Mouse (Mus musculus): Measurements from ENCODE around the gene Ksr1. TPM values are rescaled to one million over a fixed set of nuclear protein-coding genes. Genes with fewer than 3 reads are reported as not detected.

Gene Ksr1
- total RNA-seq, 2 experiments from 2014 or later, result 51.2 to 51.6 TPM

DNA sequence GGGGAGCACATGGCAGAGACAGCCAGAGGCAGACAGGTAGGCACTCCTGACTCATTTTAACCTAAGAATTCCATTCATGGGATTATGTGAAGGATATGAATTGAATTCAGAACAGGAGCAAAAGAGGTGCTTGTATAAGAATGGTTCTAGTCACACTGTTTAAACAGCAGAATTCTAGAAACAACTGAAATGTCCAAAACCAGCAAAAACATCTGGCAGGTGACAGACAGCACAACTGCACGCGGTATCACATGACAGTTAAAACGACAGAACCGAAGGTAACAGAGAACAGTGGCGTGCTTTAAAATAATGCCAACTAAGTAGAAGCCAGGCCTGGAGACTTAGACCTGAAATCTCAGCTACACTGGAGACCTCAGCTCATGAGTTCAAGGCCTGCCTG lies 13.2 kb downstream of the Ksr1 start:
- DNase-seq (ENCODE audit: extremely low spot score in 1 of 2, low spot score in 2 of 2), result no peak
- intact Hi-C loops (cut with DNase I), result no loop called here

DNA sequence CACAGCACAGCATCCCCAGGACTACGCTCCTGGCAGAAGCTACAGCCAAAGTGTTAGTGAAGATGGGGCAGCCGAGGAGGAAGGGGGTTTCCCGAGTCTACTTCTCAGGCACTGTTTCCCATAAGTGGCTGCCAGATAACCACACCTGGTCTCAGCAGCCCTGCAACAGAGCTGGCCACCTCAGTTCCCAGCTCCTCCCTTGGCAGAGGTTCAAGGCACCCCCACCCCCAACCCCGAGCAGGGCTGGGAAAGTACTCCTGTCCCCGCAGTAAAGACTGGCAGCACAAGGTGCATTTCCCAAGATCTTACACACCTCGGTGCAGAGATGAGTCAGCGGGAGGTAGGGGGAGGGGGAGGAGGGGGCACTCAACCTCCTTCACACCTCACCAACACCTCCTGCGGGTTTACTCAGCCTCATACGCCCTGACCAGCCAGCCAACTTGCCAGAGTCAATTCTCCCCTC lies 14.2 kb downstream of the Ksr1 start:
- intact Hi-C loops (cut with DNase I), result no loop called here
- no peak for DNase-seq (ENCODE audit: extremely low spot score in 1 of 2, low spot score in 2 of 2)

DNA sequence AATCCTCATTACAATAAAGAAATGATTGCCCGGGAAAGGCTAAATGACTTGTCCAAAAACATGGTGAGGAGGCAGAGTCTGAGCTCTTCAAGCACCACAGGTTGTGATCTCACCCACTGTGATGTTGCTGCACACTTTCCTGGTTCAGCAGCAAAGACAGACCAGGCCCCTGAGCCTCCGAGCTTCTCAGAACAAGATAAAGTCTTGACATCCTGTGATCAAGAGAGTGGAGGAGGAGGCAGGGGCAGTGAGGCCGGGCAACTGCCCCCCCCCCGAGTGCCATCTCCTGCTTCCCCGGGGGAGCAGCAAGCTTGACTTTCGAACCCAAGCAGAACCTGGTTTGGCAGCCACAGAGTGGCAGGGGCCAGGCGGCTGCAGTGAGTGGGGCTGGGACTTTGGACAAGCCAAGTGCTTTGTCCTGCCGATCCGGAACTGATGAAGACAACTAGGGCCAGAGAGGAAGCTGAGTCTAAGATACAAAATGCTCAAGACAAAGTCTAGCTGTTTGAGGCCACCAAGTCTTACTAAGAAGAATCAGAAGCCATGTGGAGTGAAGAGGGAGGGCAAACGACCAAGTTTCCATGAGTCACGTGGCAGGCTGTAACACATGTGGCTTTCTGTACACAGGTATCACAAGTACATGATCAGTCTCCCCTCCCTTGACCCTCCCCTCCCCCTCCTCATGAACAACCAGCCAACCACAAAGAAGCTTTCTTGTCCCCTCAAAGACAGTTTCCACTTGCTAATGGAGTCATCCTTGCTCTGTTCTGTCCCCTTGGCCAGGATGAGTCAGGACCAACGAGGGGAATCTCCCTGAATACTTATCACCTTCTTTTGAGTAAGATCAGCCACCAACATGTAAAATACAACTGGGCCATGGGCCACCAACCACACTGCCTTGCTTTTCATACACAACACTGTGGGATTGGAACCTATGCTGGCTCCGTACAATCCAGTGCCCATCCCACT lies 16.5 kb downstream of the Ksr1 start:
- intact Hi-C loops (cut with DNase I), result no loop called here
- DNase-seq (ENCODE audit: extremely low spot score in 1 of 2, low spot score in 2 of 2), result no peak

DNA sequence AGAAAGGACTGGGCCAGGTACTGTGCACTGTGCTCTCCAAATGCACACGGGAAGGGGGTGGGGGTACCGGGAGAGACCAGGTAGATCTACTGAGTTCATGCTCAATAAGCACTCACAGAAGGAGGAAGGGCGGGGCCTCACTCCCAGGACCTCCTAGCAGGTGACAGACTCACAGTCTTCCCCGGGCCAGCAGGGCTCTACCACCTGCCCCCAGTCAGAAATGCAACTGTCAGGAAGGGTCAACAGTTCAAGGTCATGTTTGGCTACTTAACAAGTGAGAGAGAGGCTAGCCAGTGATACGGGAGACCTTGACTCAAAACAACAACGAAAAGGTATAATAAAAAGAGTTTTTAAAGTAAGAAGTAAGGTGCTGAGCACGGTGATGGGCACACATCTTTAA lies 18.0 kb downstream of the Ksr1 start:
- no peak for DNase-seq (ENCODE audit: extremely low spot score in 1 of 2, low spot score in 2 of 2)
- intact Hi-C loops (cut with DNase I), result no loop called here

DNA sequence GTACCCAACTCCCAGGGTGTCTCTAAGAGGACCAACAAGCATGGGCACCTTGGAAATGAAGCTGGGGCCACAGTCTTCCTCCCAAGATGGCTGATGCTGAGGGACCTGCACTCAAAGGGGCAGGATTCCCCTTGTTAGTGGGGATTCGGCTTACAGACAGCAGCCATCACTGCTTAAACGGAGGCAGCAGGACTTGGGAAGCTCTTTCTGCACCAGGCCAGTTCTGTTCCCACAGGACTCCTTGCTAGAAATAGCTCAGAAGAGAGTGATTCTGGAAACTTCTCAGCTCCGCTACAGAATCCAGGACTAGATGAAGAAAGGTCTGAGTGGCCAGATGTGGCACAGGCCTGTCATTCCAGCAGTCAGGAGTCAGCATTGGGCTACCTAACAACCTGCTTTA lies 19.2 kb downstream of the Ksr1 start:
- no peak for DNase-seq (ENCODE audit: extremely low spot score in 1 of 2, low spot score in 2 of 2)
- intact Hi-C loops (cut with DNase I), result no loop called here

DNA sequence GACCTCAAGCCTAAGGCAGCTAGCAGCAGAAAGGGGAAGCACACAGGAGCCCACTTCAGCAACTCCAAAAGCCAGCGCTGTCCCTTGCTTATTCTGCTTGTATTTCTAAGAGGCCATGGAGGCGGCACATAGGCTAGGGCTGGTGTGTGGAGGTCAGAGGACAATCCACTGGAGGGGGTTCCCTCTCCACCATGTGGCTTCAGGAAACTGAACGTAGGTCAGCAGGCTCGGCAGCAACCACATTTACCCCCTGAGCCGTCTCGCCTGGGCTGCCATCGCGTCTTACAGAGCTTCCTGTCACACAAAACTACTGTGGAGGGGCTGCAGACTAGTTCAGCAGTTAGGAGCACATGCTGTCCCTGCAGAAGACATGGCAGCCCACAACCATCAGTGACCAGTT lies 20.4 kb downstream of the Ksr1 start:
- intact Hi-C loops (cut with DNase I), result no loop called here
- DNase-seq (ENCODE audit: extremely low spot score in 1 of 2, low spot score in 2 of 2), result no peak

DNA sequence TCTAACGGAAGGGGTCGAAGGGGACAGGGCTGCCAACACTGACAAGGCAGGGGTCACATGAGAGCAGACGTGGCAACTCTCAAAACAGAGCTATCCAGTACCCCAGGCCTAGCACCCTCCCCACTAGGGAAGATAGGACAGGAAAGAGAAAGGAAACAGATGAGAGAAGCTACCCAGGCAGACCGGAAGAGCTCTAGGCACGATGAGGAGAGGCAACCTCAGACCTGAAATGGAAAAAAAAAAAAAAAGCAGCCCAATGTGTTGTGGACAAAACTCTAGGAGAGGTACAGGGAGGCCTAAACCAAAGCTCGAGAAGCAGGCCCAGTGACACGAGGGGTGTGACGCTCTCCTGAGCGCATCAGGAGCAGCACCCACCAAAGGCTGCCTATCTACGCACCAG lies 23.7 kb downstream of the Ksr1 start:
- intact Hi-C loops (cut with DNase I), result no loop called here
- DNase-seq (ENCODE audit: extremely low spot score in 1 of 2, low spot score in 2 of 2), result no peak

DNA sequence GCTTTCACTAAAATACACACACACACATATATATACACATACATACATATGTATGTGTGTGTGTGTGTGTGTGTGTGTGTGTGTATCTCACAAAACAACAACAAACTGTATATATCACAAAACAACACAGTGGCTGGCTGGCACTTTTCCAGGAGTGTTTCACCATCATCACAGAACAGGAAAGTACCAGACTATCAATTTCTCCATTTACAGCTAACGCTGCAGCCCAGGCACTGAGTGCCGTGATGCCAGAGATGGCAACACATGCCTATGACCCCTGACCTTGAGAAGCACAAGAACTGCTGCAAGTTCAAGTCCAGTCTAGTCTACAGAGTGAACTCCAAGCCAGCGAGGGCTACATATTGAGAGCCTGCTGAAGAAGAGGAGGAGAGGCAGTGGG lies 26.1 kb downstream of the Ksr1 start:
- intact Hi-C loops (cut with DNase I), result no loop called here
- no peak for DNase-seq (ENCODE audit: extremely low spot score in 1 of 2, low spot score in 2 of 2)

DNA sequence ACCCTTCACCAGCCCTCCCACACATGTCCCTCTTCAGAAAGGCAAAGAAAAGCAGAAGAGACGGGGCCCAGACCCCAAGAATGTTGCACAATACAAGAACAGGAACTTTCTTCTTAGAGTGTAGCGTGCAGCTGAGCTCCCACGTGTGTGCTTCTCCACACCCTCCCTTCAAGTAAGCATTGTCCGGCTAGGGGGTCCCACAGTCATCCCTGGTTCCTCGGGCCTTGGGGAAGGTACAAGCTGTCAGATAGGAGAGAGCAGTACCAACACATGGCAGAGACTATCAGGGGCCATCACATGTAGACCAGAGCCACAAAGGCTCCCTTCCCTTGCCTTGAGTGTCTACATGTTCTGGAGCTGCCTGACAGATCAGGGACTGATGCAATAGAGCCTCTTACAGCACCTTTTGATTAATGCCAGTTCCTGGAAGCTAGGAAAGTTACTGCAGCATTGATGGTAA lies 27.3 kb downstream of the Ksr1 start:
- DNase-seq (ENCODE audit: extremely low spot score in 1 of 2, low spot score in 2 of 2), result no peak
- intact Hi-C loops (cut with DNase I), result no loop called here

DNA sequence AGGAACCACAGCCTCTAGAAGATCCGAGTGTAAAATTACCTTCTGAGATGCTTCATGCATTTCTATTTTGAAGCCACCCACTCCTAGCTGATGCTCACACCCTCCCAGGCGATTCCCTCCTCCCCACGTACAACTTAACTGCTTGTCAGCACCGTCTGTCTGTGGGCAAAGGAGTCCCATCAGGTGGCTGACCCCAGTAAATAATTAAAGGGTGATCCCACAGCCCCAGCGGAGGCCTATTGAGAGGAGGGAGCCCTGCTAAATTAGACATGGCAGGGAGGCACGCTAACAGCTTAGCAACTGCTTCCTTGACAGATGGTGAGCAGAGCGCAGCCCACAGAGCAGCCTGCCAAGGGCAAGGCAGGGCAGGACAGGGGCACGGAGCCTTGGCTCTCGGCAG lies 29.5 kb downstream of the Ksr1 start:
- intact Hi-C loops (cut with DNase I), result no loop called here
- DNase-seq (ENCODE audit: extremely low spot score in 1 of 2, low spot score in 2 of 2), result no peak

DNA sequence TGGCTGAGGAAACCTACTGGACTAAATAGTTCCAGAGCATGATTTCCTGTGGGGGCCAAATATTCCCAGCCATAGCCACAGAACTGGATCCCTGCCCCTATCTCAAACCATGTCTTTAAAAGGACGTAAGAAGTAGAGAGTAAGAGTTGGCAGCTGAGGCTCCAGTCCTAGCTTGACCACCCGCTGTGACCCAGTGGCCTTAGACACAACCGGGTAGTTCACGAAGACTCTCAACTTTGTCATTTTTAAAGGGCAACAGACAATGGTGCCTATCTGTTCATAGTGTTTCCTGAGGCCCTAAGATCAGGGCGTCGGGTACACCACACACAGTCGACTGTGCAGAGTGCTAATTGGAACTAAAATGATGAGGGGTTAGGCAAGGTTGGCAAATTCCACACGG lies 30.5 kb downstream of the Ksr1 start:
- intact Hi-C loops (cut with DNase I), result no loop called here
- DNase-seq (ENCODE audit: extremely low spot score in 1 of 2, low spot score in 2 of 2), result no peak

DNA sequence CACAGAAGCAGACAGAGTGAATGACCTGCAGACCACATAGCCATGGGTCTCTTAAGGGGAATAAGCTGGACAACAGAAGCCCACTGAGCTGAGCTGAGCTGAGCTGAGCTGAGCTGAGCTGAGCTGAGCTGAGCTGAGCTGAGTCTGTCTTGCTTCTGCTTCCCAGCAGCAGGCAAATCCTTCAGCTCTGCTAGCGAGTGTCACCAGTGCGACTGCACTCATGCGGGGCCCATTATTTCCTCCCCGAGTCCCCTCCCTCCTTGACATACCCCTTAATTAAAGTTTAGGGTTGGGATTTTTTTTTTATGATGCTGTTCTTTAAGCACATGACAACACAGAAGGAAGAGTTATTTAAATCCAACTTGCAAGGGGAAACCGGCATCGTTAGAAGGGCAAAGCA lies 32.1 kb downstream of the Ksr1 start:
- DNase-seq (ENCODE audit: extremely low spot score in 1 of 2, low spot score in 2 of 2), result no peak
- intact Hi-C loops (cut with DNase I), result no loop called here

DNA sequence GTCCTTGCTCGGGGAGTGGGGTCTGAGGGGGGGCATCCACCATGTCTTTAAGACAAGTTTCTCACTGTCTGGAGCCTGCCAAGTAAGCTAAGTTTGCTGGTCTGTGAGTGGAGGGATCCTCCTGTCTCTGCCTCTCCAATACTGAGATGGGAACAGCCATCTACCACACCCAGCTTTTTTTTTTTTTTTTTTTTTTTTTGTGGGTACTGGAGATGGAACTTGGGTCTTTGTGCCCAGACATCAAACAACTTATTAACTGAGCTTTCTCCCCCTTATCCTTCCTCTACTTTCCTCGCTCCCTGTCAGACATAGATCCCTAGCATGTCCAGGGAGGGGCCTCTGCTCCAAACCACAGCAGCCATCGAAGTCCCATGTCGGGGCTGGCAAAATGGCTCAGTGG lies 32.8 kb downstream of the Ksr1 start:
- DNase-seq (ENCODE audit: extremely low spot score in 1 of 2, low spot score in 2 of 2), result no peak
- intact Hi-C loops (cut with DNase I), result no loop called here

DNA sequence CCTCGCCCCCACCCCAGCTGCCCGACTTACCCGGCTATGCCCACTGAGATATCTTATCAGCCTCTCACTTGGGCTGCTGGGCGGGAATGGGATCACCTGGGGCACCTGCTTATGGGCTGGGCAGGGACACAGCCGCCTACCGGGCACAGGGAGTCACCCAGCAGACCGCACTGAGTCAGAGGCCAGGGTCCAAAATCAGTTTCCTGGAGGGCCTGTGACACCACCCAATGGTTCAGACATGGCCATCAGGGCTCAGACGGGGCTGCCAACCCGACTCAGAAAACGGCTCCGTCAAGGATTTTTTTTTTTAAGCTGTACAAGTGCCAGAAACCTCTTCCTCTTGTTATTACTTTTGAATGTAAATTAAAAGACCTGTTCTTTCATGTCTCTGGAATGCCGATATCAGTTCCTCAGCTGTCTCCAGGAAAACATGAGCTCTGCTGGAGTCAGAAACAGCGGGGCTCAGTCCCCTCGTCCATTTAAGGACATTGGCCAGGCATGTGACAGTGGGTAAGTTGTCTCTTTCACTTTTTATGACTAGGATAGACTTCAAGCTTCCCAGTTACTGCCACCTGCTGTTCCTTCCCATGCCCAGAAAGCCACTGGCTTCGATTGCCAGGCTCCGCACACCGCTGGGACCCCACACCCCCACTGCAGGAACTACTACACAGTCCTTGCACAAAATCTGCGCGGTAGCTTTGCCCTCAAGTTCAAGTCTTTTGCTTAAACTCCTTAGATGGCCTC lies 33.5 kb downstream of the Ksr1 start:
- intact Hi-C loops (cut with DNase I), result no loop called here
- DNase-seq (ENCODE audit: extremely low spot score in 1 of 2, low spot score in 2 of 2), result no peak

DNA sequence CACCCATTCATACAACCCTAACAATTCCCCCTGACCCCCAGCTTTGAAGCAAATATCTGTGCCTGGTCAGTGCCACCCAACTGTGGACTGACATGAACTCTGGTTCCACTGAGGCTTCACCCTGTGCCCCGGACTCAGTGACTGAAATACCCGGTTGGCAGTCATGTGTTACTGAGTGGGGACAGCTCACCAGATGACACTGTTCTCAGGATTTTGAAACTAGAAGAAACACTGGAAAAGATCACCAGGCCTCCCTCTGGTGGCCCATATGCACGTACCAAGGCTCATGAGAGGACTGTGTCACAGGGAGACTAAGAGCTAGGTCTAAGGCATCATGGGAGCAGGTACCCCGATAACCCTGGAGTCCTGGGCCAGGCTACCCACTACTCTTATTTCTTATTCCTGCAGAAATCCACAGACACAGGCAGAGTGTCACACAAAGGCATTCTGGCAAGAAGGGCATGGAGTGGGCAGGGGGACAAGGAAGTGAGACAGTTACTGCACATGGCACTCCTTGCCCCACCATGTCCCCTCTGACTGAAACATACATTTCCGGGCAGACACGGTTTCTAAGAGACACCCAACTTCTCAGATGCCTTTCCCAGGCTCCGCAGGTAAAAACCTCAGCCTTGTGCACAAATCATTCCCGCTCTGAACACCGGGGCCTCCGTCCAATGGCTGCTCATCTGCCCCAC lies 34.2 kb downstream of the Ksr1 start:
- intact Hi-C loops (cut with DNase I), result no loop called here
- no peak for DNase-seq (ENCODE audit: extremely low spot score in 1 of 2, low spot score in 2 of 2)

DNA sequence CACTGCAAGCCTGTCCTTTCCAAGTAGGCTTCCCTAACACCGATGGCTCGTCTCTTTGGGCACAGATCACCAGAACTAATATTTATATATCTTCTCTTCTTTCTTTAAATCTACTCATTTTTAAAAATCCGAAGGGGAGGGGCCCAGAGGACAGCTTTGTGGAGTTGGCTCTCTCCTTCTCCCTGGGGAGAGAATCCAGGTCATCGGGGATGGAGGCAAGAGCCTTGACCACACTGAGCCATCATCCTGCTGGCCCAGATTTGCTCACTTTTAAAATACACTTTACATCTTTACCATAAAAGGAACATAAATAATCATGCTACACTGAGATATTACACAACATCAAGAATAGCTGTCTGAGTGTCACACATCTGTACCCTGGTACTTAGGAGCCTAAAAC lies 35.8 kb downstream of the Ksr1 start:
- DNase-seq (ENCODE audit: extremely low spot score in 1 of 2, low spot score in 2 of 2), result no peak
- intact Hi-C loops (cut with DNase I), result no loop called here

DNA sequence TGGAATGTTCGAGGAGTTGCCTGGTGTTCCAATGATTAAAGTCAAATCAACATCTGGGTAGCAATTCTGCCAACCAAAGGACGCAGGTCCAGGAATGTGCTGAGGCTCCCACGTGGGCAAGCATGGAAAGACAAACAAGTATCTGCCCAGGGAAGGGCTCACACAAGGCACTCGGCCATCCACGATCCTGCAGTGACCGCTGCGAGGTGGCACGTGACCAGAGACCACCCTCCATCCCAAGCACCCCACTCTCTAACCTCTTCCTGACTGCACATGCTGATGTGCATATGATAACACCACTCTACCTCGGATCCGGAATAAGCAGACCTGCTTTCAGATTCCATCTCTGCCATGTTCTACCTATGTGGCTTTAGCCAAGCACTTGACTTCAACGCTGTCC lies 38.3 kb downstream of the Ksr1 start:
- no peak for DNase-seq (ENCODE audit: extremely low spot score in 1 of 2, low spot score in 2 of 2)
- intact Hi-C loops (cut with DNase I), result no loop called here

DNA sequence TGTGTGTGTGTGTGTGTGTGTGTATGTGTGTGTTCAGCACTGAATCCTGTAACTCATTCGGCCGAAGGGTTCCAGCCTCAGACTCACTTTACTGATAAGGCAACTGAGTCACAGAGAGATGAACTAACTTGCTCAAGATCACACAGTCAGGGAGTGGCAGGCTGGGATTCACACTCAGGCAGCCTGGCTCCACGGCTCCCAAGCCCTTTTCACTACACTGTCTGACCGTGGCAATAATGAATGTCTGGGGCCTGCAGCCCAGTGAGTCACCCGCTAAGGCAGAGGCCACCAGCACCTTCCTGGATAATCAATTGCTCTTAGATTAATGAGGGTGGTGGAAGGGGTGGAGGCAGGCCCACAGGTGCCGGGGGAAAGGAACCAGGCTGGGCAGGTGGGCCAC lies 41.2 kb downstream of the Ksr1 start:
- DNase-seq (ENCODE audit: extremely low spot score in 1 of 2, low spot score in 2 of 2), result no peak

DNA sequence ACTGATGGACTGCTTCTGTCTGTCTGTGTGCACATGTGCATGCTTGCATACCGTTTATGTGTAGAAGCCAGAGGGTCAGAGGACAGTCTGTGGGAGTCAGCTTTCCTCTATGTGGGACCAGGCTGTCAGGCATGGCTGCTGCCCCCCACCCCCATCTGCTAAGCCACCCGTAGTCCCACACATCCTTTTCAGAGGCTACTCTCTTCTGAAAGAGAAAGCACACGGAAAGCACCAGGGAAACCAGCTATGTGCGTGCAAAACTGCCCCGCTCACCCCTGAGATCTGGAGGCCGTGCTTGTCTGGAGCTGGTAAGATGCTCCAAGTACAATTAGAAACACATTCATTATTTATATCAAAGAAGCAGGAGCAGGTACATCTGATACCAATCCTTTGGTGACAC lies 41.7 kb downstream of the Ksr1 start:
- intact Hi-C loops (cut with DNase I), result no loop called here
- DNase-seq (ENCODE audit: extremely low spot score in 1 of 2, low spot score in 2 of 2), result no peak

More for the DNA sequence above, 41.2 kb downstream of the Ksr1 start:
- intact Hi-C loops (cut with DNase I), result no loop called here

DNA sequence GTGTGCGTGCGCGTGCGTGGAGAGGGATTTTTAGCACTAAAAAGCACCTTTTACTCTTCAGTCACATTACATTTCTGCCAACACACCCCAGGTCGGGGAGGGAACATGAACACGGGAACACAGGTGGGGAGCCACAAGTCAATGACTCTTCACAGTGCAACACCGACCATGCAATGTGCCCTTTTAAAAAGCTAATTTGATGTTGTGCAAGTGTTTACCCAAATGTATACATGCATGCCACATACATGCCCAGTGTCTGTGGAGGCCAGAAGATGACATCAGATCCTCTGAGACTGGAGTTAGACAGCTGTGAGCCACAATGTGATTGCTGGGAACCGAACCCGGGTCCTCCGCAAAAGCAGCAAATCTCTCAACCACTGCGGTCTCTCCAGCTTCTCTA lies 42.1 kb downstream of the Ksr1 start:
- intact Hi-C loops (cut with DNase I), result no loop called here
- DNase-seq (ENCODE audit: extremely low spot score in 1 of 2, low spot score in 2 of 2), result no peak
